Mouse (Mus musculus): Measurements from ENCODE around the gene Cox14.
A peak's percentile ranks its signal among the peaks of the same experiment; 100 is the strongest.
"Not testable (repeated sequence)": the region's sequence is repeated elsewhere in the genome, so short reads cannot be mapped to it uniquely, and the experiment has no call there.

Cox14 gene

DNA sequence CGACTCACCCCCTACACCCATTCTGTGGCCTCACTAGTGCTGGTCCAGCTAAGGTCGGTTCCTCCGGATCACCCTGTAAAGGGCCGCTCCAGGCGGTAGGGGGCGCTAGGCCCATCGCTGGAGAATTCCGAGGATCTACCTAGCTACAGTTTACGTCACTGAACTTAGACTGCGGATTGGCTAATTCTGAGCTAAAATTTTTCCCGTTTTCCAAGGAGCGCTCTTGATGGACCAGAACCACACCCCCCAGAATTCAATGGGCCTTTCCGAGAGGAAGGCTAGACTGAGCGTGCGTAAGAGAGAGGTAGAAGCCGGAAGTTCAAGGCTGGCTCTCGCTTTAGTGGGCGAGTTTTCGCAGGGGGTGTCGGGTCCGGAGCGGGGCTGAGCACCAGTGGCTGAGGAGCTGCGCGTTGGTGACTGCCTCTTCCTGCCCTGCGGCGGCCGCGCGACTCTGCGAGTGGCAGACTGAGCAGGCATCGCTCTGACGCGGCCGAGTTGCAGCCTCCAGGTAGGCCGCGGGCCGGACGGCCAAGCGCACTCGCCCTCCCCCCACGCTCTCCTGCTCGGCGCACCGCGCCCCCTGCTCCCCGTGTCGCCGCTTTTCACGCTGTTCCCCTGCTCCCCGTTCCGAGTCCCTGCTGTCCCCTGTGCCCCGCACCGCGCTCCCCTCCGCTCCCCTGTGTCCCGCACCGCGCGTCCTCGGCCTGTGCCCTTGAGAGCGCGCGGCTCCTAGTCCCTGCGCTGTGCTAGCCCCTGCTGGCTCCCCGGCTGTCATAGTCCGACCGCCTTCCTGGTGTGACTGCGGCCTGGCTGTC, at the start of gene Cox14:
Gene Cox14, plus strand, starts transcription at position 278 of the 815 bp plus-strand sequence.
- peak; percentile 92 to 94 for DNase-seq (ENCODE audit: low spot score in 2 of 2)

DNA sequence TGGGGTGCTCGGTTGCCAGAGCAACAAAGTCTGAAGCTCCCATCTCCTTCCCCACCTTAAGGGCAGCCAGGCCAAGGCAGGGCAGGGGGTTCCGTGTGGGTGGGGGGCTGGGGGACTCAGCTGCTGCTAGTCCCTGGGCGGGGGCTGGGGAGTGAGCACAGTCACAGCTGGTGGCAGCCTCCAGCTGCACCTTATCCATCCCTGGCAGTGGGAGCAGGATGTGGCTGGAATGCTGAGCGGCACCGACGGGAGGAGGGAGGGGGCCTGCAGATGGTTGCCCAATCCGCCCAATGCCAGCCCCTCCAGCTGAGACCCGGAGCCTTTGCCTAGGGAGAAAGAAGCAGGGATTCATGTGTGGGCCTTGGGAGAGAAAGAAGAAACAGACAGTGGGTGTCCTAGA, 48.3 kb upstream of the Cox14 start:
- DNase-seq (ENCODE audit: low spot score in 2 of 2), result no peak

DNA sequence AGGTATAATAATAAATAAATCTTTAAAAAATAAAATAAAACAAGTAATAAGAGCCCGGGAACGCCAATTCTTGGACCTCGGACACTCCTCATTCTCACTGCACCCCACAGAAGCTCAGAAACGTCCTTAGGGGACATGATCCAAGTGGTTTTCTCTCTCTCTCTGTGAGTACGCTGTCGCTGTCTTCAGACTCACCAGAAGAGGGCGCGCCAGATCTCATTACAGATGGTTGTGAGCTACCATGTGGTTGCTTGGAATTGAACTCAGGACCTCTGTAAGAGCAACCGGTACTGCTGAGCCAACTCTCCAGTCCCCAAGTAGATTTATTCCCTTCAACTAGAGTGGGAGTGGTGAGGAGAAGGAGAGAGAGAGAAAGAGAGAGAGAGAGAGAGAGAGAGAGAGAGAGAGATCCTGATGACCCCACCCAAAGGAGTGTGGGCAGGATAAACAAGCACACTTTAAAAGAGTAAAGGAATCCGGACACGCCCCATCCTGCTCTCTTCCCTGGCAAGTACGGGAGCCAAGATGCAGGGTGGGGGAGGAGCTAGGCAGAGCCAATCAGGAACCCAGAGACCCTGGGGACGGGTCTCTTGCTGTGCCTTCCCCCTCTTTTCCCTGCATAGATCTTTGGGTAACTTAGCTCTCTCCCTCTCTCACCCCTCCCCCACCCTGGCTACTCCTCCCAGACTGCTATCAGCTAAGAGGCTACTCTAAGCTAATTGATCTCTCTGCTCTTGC, 47.2 kb upstream of the Cox14 start:
- DNase-seq (ENCODE audit: low spot score in 2 of 2), result no peak

- no peak for DNase-seq (ENCODE audit: low spot score in 2 of 2)
These were observed 46.4 kb upstream of the Cox14 start for GRCm38 (mm10) chr15:99679008-99679407.

DNA sequence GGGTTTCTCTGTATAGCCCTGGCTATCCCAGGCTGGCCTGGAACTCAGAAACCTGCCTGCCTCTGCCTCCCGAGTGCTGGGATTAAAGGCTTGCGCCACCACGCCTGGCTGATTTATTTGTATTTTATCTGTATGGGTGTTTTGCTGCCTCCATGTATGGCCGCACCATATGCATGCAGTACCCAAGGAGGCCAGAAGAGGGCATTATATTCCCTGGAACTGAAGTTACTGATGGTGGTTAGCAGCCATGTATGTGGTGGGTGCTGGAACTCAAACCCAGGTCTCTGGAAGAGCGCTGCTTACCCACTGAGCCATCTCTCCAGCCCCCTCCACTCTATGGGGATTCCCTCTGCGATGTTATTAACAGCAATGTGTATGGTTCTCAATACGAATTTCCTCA, 42.5 kb upstream of the Cox14 start:
- DNase-seq (ENCODE audit: low spot score in 2 of 2), result no peak

DNA sequence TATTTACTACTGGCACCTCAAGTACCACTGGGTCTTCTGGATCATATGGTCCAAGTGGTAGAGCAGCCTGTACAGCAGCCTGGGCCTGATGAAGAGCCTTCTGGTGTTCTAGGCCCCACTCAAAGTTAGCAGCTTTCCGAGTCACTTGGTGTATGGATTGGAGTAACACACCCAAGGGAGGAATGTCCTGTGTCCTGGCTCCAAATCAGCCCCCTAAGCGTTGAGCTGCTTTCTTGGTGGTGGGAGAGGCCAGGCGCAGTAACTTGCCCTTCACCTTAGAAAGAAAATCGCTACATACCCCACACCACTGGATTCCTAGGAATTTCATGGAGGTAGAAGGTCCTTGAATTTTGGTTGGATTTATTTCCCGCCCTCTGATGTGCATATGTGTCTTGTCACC, 41.3 kb upstream of the Cox14 start:
- DNase-seq (ENCODE audit: low spot score in 2 of 2), result no peak

GRCm38 (mm10) chr15:99688712-99689111, 36.7 kb upstream of the Cox14 start:
- DNase-seq (ENCODE audit: low spot score in 2 of 2), result no peak

GRCm38 (mm10) chr15:99690924-99691323, 34.5 kb upstream of the Cox14 start:
- no peak for DNase-seq (ENCODE audit: low spot score in 2 of 2)

DNA sequence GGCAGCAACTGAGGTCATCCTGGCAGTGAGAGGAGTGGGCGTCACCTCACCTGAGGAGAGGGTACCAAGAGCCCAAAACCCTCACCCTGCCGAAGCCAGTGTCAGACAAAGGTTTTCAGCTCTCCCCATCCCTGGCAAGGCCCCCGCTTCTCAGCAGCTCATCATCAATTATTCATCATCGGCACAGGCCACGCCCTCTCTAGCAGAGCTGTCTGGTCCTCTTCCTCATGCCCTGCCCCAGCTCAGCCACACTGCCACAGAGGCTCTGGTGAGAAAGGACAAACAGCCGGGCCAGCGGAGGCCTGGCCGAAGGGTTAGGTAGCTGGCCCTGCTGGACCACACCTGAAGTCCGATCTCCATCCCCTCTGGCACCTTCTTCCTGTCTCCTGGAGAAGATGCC, 33.4 kb upstream of the Cox14 start:
- DNase-seq (ENCODE audit: low spot score in 2 of 2), result no peak

DNA sequence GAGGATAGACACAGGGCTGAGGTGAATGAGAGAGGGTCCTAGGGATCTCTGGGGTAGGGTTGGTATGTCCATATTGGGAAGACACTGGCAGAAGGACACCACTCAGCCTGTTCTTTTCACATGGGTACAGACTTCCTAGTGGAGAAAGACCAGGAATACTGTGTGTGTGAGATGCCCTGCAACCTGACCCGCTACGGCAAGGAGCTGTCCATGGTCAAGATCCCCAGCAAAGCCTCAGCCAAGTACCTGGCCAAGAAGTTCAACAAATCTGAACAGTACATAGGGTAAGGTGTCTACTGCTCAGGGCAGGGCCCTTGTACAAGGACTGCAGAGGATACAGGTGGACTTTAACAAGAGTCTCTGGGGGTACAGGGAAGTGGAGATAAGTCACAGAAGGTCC, 28.1 kb upstream of the Cox14 start:
- no peak for DNase-seq (ENCODE audit: low spot score in 2 of 2)

GRCm38 (mm10) chr15:99698533-99699085, 26.8 kb upstream of the Cox14 start:
- no peak for DNase-seq (ENCODE audit: low spot score in 2 of 2)

- no peak for DNase-seq (ENCODE audit: low spot score in 2 of 2)
These were observed 25.7 kb upstream of the Cox14 start for GRCm38 (mm10) chr15:99699715-99700114.

GRCm38 (mm10) chr15:99700219-99701106, 25.0 kb upstream of the Cox14 start:
- no peak for DNase-seq (ENCODE audit: low spot score in 2 of 2)

DNA sequence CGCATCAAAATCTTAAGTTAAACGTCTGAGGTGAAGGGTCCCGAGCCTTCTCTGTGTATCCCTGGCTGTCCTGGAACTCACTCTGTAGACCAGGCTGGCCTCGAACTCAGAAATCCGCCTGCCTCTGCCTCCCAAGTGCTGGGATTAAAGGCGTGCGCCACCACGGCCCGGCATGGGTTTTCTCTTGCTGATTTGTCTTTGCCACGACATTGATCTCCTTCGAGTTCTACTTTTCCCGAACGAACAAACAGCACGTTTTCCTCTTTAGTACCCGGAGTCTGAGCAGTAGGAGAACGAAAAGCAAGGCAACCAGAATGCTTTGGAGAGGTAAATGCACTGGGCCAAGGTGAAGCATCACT, 23.8 kb upstream of the Cox14 start:
- not testable (repeated sequence) for DNase-seq (ENCODE audit: low spot score in 2 of 2)

DNA sequence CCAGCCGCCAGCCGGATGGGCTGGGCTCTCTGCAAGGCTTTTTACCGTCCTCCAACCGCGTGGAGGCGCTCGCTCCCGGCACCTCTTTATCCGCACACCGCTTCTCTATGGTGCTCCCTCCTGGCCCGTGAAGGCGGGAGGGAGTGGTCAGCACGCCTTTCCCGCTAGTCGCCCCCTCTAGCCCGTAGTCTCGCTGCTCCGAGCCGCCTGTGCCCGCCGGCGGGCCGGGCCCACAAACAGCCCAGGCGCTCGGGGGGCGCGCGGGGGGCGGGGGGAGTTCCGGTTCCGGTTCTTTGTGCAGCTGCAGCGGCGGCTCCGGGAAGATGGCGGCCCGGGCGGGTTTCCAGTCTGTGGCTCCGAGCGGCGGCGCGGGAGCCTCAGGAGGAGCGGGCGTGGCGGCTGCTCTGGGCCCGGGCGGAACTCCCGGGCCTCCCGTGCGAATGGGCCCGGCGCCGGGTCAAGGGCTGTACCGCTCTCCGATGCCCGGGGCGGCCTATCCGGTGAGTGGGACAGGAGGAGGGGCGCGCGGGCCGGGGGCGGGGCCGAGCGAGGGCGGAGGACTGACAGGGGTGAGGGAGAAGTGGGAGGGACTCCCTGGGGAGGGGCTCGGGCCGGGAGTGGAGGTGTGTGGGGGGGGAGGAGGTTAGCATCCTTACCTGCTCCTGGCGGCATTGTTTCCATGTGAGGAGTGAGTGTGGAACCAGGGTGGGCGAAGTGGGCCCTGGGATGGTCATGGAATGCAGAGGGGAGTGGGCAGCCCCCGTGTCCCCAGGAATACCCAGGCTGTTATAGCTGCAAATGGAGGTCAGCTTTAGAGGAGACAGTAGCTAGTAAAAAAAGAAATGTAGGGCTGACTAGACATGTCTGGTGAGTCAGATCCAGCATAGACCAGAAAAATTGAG, 23.2 kb upstream of the Cox14 start, which contains the start of gene Smarcd1:
Gene Smarcd1, plus strand, starts transcription at position 131 of the 902 bp plus-strand sequence.
- DNase-seq (ENCODE audit: low spot score in 2 of 2), result peak; percentile 95 to 97

- DNase-seq (ENCODE audit: low spot score in 2 of 2), result no peak
These were observed 22.3 kb upstream of the Cox14 start for GRCm38 (mm10) chr15:99703104-99703503.

- no peak for DNase-seq (ENCODE audit: low spot score in 2 of 2)
These were observed 21.8 kb upstream of the Cox14 start for GRCm38 (mm10) chr15:99703676-99704040.

DNA sequence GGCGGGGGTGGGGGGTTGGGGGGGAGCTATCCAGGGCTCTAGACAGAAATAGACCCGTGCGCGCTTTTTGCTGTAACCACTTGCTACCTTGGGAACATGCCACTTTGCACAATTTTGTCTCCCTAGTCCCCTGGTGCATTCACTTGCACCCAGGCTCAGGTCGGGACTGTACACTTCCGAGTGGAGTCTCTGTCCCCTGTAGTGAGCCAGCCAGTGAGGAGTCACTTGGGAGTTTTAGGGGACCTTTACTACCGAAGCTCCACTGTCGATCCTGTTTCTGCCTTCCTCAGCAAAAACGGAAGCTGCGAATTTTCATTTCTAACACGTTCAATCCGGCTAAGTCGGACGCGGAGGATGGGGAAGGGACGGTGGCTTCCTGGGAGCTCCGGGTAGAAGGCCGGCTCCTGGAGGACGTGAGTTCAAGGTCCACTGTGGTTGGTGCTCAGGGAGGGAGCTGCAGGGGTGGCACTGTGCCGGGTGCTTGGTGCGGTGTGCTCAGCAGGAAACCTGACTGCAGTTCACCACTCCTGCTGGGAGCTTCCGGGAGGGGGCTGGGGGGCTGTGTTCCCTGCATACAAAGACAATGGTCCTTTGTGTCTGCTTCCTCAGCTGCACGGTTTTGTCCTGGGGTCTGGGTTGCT, 21.3 kb upstream of the Cox14 start:
- no peak for DNase-seq (ENCODE audit: low spot score in 2 of 2)

- no peak for DNase-seq (ENCODE audit: low spot score in 2 of 2)
These were observed 20.5 kb upstream of the Cox14 start for GRCm38 (mm10) chr15:99704881-99705280.

- peak in 1 of 2 experiments; percentile 50 for DNase-seq (ENCODE audit: low spot score in 2 of 2)
These were observed 19.9 kb upstream of the Cox14 start, which contains the start of gene Gm17349 for GRCm38 (mm10) chr15:99705440-99706048. Gene Gm17349 (minus strand): TSS chr15:99705490.

All from frontal cortex, postnatal 25 days (tissue).